Mouse (Mus musculus): ENCODE results near the gene Fam49a.
A peak's percentile ranks its signal among the peaks of the same experiment; 100 is the strongest.
"Not testable (repeated sequence)": the region's sequence is repeated elsewhere in the genome, so short reads cannot be mapped to it uniquely, and the experiment has no call there.

Gene Fam49a

GRCm38 (mm10) chr12:12261987-12262971, at the start of gene Fam49a:
Fam49a (plus strand) TSS chr12:12262139.
- DNase-seq (ENCODE audit: low spot score in 2 of 2), result peak in 1 of 2 experiments; percentile 77

- no peak for DNase-seq (ENCODE audit: low spot score in 2 of 2)
Measured at GRCm38 (mm10) chr12:12213536-12213935, 48.4 kb upstream of the Fam49a start.

GRCm38 (mm10) chr12:12218947-12219346, 43.0 kb upstream of the Fam49a start:
- DNase-seq (ENCODE audit: low spot score in 2 of 2), result no peak

- DNase-seq (ENCODE audit: low spot score in 2 of 2), result peak; percentile 55 to 73
Measured at GRCm38 (mm10) chr12:12220755-12221496, 41.0 kb upstream of the Fam49a start.

- no peak for DNase-seq (ENCODE audit: low spot score in 2 of 2)
Measured at GRCm38 (mm10) chr12:12222585-12223290, 39.2 kb upstream of the Fam49a start.

GRCm38 (mm10) chr12:12223336-12223735, 38.6 kb upstream of the Fam49a start:
- DNase-seq (ENCODE audit: low spot score in 2 of 2), result no peak

- DNase-seq (ENCODE audit: low spot score in 2 of 2), result peak; percentile 58 to 82
Measured at GRCm38 (mm10) chr12:12225706-12226105, 36.2 kb upstream of the Fam49a start.

DNA sequence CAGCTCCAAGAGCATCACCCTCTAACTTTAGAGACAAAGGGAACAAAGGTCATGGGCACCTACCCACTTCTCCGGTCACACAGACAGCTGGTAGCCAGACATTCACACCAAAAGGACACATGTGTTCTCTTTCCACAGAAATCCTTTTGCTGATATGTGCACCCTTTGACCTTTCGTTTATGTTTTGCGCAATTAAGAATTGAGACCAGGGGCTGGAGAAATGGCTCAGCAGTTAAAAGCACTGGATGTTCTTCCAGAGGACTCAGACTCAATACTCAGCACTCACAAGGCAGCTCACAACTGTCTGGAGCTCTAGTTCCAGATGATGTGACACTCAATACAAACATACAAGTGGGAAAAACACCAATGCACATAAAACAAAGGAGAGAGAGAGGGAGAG, 34.3 kb upstream of the Fam49a start:
- no peak for DNase-seq (ENCODE audit: low spot score in 2 of 2)

DNA sequence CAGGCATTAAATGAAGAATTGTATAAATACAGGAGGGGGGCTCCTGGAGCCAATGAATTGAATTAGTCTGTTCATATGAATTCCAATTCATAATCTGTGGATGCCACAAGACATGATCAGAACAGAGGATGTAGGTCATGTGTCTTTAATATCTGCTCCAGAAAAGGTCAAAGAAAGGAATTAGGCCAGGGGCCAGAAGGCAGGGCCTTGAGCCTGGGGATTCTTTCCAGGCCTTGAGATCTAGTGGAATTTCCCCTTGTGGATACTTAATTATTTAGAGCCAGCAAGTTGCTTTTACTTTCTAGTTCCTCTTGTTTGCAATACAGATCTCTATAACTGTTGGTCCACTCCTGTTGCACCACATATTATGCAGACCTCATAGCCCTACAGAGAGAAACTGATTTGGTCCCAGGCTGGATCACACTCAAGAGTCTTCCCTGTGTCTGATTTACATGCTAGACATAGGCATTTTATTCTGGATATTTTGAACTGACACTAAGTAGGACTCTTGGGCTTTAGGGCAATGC, 31.8 kb upstream of the Fam49a start:
- no peak for DNase-seq (ENCODE audit: low spot score in 2 of 2)

DNA sequence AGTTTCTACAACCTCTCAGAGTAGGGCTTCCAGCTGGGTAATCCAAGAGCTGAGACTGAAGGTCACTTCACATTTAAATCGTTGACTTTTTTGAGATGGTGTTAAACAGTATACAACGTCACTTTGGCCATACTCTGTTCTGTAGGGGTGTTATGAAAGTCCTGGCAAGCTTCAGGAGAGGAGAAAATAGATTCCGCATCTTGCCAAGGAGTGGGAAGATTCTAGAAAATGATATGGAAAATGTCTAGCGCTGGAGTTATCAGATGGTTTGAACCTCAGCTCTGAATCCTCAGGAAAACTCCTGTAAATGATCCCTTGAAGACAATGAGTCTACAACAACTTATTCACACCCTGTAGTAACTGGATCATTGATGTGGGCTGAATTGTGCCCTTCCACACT, 29.8 kb upstream of the Fam49a start:
- DNase-seq (ENCODE audit: low spot score in 2 of 2), result no peak

DNA sequence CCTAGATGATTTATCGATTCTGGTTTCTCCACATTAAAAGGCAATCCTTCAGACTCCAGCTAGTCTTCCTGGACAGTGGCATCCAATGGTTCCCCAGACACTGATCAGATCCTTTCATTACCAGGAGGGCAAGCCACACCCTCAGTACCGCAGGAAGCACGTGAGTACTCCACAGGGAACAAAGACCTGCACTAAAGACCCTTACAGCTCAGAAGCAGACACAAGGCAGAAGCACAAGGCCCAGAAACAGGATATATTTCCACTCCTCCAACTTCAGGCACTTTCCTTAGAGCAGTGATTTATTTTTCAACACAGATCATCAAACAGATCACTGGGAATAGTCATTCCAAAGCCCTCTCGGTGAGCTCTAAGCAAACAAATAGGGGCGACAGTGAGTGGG, 25.0 kb upstream of the Fam49a start:
- no peak for DNase-seq (ENCODE audit: low spot score in 2 of 2)

GRCm38 (mm10) chr12:12239502-12239901, 22.4 kb upstream of the Fam49a start:
- no peak for DNase-seq (ENCODE audit: low spot score in 2 of 2)

GRCm38 (mm10) chr12:12243148-12243547, 18.8 kb upstream of the Fam49a start:
- DNase-seq (ENCODE audit: low spot score in 2 of 2), result no peak

GRCm38 (mm10) chr12:12247023-12247422, 14.9 kb upstream of the Fam49a start:
- not testable (repeated sequence) for DNase-seq (ENCODE audit: low spot score in 2 of 2)

GRCm38 (mm10) chr12:12249521-12249920, 12.4 kb upstream of the Fam49a start:
- DNase-seq (ENCODE audit: low spot score in 2 of 2), result no peak

- no peak for DNase-seq (ENCODE audit: low spot score in 2 of 2)
Measured at GRCm38 (mm10) chr12:12253526-12253925, 8.4 kb upstream of the Fam49a start.

GRCm38 (mm10) chr12:12254139-12254538, 7.8 kb upstream of the Fam49a start:
- DNase-seq (ENCODE audit: low spot score in 2 of 2), result no peak

- DNase-seq (ENCODE audit: low spot score in 2 of 2), result no peak
Measured at GRCm38 (mm10) chr12:12260979-12261960, 669 bp upstream of the Fam49a start.

DNA sequence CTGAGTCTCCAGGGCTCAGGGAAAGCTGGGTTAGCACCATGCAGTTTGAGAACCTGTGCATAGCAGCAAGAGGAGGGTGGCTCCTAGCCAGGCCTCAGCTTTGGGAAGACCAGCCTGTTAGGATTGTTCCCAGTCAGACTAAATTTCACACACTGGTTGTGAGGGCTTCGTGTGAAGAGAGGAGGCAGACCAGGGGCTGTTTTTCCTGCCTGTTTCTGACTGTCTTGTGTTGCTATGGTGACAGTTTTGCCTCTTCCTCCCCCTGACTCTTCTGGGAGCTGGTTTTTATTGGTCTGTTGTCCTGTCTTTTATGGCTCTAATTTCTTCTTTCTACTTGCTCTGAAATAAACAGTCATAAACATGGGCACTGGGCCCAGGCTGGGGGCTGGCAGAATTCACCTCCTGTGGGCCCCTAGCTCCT, 1.4 kb downstream of the Fam49a start:
- DNase-seq (ENCODE audit: low spot score in 2 of 2), result peak; percentile 39 to 67

GRCm38 (mm10) chr12:12264151-12264550, 2.2 kb downstream of the Fam49a start:
- no peak for DNase-seq (ENCODE audit: low spot score in 2 of 2)
